Mouse (Mus musculus): ENCODE data around the gene Clec3b. TPM values are rescaled to one million over a fixed set of nuclear protein-coding genes. Genes with fewer than 3 reads are reported as not detected.

Gene Clec3b
- polyA plus RNA-seq, 1 experiment = 739 TPM

Other genes with a start within 250 kb of the Clec3b start
- 6.3 and 7.1 TPM in 2 replicates for gene Zfp105, start 227.9 kb upstream of the Clec3b start, polyA plus RNA-seq (2012; rRNA removed)
- gene 1110059G10Rik, start 199.9 kb upstream of the Clec3b start, polyA plus RNA-seq (2012; rRNA removed) = 18.8 and 19.4 TPM in 2 replicates
- 0.92 and 1.0 TPM in 2 replicates for gene Kif15, start 199.9 kb upstream of the Clec3b start, polyA plus RNA-seq (2012; rRNA removed)
- 17.1 and 19.5 TPM in 2 replicates for gene Tmem42, start 129.6 kb upstream of the Clec3b start, polyA plus RNA-seq (2012; rRNA removed)
- gene Tgm4, start 116.2 kb upstream of the Clec3b start, polyA plus RNA-seq (2012; rRNA removed) = 0.22 and 0.47 TPM in 2 replicates
- gene Zdhhc3, start 37.7 kb upstream of the Clec3b start, polyA plus RNA-seq (2012; rRNA removed) = 55.8 and 62.5 TPM in 2 replicates
- gene Exosc7, start 37.7 kb upstream of the Clec3b start, polyA plus RNA-seq (2012; rRNA removed) = 72.3 and 101 TPM in 2 replicates
- 23.1 and 25.1 TPM in 2 replicates for gene Cdcp1, start 65.1 kb downstream of the Clec3b start, polyA plus RNA-seq (2012; rRNA removed)
- 20.7 and 22.7 TPM in 2 replicates for gene Tmem158, start 109.8 kb downstream of the Clec3b start, polyA plus RNA-seq (2012; rRNA removed)
- 280 and 1,738 TPM in 2 replicates for gene Lars2, start 216.0 kb downstream of the Clec3b start, polyA plus RNA-seq (2012; rRNA removed)

Data from urinary bladder, adult 2 months (tissue).